Mouse (Mus musculus) forebrain, embryonic 13.5 days (tissue): ENCODE measurements around the gene Casq1. TPM values are rescaled to one million over a fixed set of nuclear protein-coding genes. Genes with fewer than 3 reads are reported as not detected.
"Not testable (repeated sequence)": the region's sequence is repeated elsewhere in the genome, so short reads cannot be mapped to it uniquely, and the experiment has no call there.

Experiments used
- ATAC-seq: fragments of 200-750 bp; cut with Nextera tagmentation; 2 replicates; pipeline ENCODE4 v1.8.0; 2017
- H3K27ac ChIP-seq: fragments of 300-500 bp; sonication (generic); 2 replicates; pipeline ENCODE4 v1.5.1; 2015; ENCODE audit warnings: inconsistent platforms, mild to moderate bottlenecking, moderate library complexity
- H3K27me3 ChIP-seq: fragments of 300-500 bp; sonication (generic); 2 replicates; pipeline ENCODE4 v1.6.1; 2015; ENCODE audit warnings: mild to moderate bottlenecking, inconsistent platforms
- H3K36me3 ChIP-seq: fragments of 300-500 bp; sonication (generic); 2 replicates; pipeline ENCODE4 v1.6.1; 2015; ENCODE audit warnings: mild to moderate bottlenecking, inconsistent platforms; ENCODE audit not compliant: poor library complexity, severe bottlenecking
- H3K4me1 ChIP-seq: fragments of 300-500 bp; sonication (generic); 2 replicates; pipeline ENCODE4 v1.6.1; 2015; ENCODE audit warnings: inconsistent platforms
- H3K4me2 ChIP-seq: fragments of 300-500 bp; sonication (generic); 2 replicates; pipeline ENCODE4 v1.6.1; 2015; ENCODE audit warnings: inconsistent platforms, mild to moderate bottlenecking, moderate library complexity
- H3K4me3 ChIP-seq: fragments of 300-500 bp; sonication (generic); 2 replicates; pipeline ENCODE4 v1.5.1; 2015; ENCODE audit warnings: mild to moderate bottlenecking, inconsistent platforms
- H3K9ac ChIP-seq: fragments of 300-500 bp; sonication (generic); 2 replicates; pipeline ENCODE4 v1.6.1; 2015; ENCODE audit warnings: mild to moderate bottlenecking, inconsistent platforms
- H3K9me3 ChIP-seq: fragments of 300-500 bp; sonication (generic); replicated peaks from 2 replicates; pipeline ENCODE4 v1.6.1; 2016; ENCODE audit warnings: inconsistent platforms
- WGBS: fragments of 180-500 bp; shearing (Covaris S2); methylation state at CpG from one replicate; pipeline ENCODE4 v1.1.7; 2015; 5-methylcytosine and 5-hydroxymethylcytosine counted together
- polyA plus RNA-seq: library from polyadenylated mRNA; unstranded; fragments of >200 nt; fragmentation: Nextera tagmentation; extraction: Ambion mirVana; gene quantifications from 2 replicates; pipeline ENCODE4 v1.2.1, GENCODE M21; 2015

Casq1 gene
- polyA plus RNA-seq: 4.5 TPM in 2 replicates

GRCm38 (mm10) chr1:172219451-172220406 is at the start of gene Casq1:
TSS of gene Casq1 (minus strand) at chr1:172219868.
- no peak for ATAC-seq
- Histone ChIP-seq H3K4me2 (peak within 1 kb of the TSS; percentile 10; the same call in 1 of the 2 replicates), H3K9ac (no peak within 1 kb of the TSS), H3K27me3 (no peaks in the 10 kb centered on the region), H3K4me1 (peaks cover 63% of the 10 kb centered on the region), H3K9me3 (no peaks in the 10 kb centered on the region), H3K27ac (peak within 1 kb of the TSS; percentile 45), H3K36me3 (no peaks in the 10 kb centered on the region), H3K4me3 (no peak within 1 kb of the TSS)
- WGBS: 75% methylated on average over 19 of the region's 19 CpGs

DNA sequence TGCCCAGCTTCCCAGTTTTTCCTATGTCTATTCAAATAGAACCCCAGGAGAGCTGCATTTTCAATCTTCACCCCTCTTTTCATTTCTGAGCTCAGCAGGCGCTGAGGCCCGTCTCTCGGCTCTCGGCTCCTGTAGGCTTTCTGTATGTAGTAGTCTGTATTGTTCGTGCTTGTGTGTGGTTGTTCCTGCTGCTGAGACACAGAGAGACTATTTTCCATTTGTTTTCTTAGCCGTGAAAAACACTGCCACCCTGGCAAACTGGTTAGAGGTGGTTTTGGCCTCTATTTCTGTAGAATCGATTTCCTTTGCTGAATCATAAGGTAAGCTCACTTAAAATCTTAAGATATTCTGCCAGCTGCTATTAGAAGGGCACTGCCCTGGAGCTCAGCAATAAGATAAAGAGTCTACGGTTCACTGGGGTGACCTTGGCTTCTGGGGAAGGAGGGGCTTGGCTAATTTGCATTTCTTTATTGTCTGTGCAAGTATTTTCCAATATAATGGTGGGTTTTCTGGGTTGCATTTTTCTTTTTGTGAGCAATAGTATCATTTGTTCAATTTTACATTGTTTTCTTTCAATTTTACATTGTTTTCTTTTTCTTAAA is 41.9 kb upstream of the Casq1 start, which contains the start of gene Igsf8:
TSS of gene Igsf8 (plus strand) at position 165 of the 602 bp plus-strand sequence.
- Histone ChIP-seq H3K4me3 (no peak within 1 kb of the TSS), H3K27ac (peak within 1 kb of the TSS; percentile 77), H3K9me3 (peaks cover 4% of the 10 kb centered on the region; the same call in 1 of the 2 replicates), H3K9ac (peak within 1 kb of the TSS; percentile 34; the same call in 1 of the 2 replicates), H3K4me1 (peaks cover 10% of the 10 kb centered on the region), H3K4me2 (peak within 1 kb of the TSS; percentile 25), H3K27me3 (no peaks in the 10 kb centered on the region), H3K36me3 (no peaks in the 10 kb centered on the region)
- WGBS: 9% methylated on average over 8 of the region's 8 CpGs
- 0 out of 2 replicates have a peak, but pooled peaks have one; percentile 58 for ATAC-seq

DNA sequence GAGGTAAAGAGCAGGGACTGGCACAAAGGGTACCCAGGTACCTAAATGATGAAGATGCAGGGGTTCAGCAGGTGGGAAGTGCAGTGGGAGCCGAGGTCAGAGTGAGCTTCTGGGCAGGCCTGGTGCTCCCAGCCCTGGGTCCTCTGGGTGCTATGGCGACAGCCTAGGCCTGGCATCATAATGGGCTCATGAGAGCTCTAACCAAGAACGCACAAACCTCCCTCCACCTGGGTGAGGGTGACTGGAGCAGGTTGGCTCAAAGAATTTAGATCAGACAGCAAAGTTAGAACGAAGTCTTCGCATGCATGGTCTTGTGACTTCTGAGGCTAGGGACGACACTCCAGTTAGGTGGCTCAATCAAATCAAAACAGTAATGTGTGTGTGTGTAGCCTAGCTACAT is 38.6 kb upstream of the Casq1 start, which contains the start of gene Atp1a4:
TSS of gene Atp1a4 (minus strand) at position 101 of the 400 bp plus-strand sequence.
- Histone ChIP-seq H3K4me2 (no peak within 1 kb of the TSS), H3K27ac (no peak within 1 kb of the TSS), H3K4me3 (no peak within 1 kb of the TSS), H3K9me3 (no peaks in the 10 kb centered on the region), H3K36me3 (no peaks in the 10 kb centered on the region), H3K27me3 (no peaks in the 10 kb centered on the region), H3K4me1 (peaks cover 10% of the 10 kb centered on the region), H3K9ac (no peak within 1 kb of the TSS)
- 88% methylated on average over 6 of the region's 6 CpGs for WGBS
- ATAC-seq: no peak

- Histone ChIP-seq H3K27me3 (0 out of 2 replicates have a peak, but pooled peaks cover 3% of the 10 kb centered on the region), H3K36me3 (no peaks in the 10 kb centered on the region), H3K9me3 (no peaks in the 10 kb centered on the region), H3K4me3 (no peak overlapping the region), H3K4me1 (peaks cover 25% of the 10 kb centered on the region), H3K4me2 (no peak overlapping the region), H3K27ac (no peak overlapping the region; the same call in 1 of the 2 replicates), H3K9ac (no peak overlapping the region)
- 34% methylated on average over 2 of the region's 2 CpGs for WGBS
- ATAC-seq: peak; percentile 78
Measured at GRCm38 (mm10) chr1:172247679-172248078, 28.0 kb upstream of the Casq1 start.

DNA sequence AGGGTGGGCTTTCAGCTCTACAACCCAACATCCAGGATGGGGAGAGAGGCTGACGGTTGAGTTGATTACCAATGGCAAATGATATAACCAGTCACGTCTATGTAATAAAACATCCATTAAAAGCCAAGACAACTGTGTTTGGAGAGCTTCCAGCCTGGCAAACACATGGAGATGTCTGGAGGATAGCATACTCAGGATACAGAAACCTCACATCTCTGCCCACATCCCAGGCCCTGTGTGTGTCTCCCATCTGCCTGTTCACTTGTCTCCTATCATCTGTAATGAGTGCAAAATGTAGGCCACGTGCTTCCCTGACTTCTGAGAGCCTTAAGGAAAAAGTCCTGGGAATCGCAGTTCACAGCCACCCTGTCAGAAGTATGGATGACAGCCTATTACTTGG is 27.5 kb upstream of the Casq1 start:
- Histone ChIP-seq H3K4me2 (no peak overlapping the region), H3K27me3 (0 out of 2 replicates have a peak, but pooled peaks cover 3% of the 10 kb centered on the region), H3K4me1 (peaks cover 29% of the 10 kb centered on the region), H3K27ac (no peak overlapping the region), H3K9ac (no peak overlapping the region), H3K9me3 (no peaks in the 10 kb centered on the region), H3K4me3 (no peak overlapping the region), H3K36me3 (no peaks in the 10 kb centered on the region)
- no peak for ATAC-seq
- 70% methylated on average over 4 of the region's 4 CpGs for WGBS

GRCm38 (mm10) chr1:172244645-172245044 is 25.0 kb upstream of the Casq1 start:
- peak overlapping the region; percentile 25; the same call in 1 of the 2 replicates for H3K4me2 ChIP-seq
- 59% methylated on average over 23 of the region's 23 CpGs for WGBS
- not testable (repeated sequence) for H3K36me3 ChIP-seq, H3K27ac ChIP-seq, ATAC-seq, H3K27me3 ChIP-seq, H3K4me3 ChIP-seq, H3K9ac ChIP-seq, H3K9me3 ChIP-seq
- peaks cover 44% of the 10 kb centered on the region for H3K4me1 ChIP-seq

GRCm38 (mm10) chr1:172243547-172244205 is 24.0 kb upstream of the Casq1 start:
- peak overlapping the region; percentile 25 for H3K4me2 ChIP-seq
- peaks cover 44% of the 10 kb centered on the region for H3K4me1 ChIP-seq
- H3K36me3 ChIP-seq: no peaks in the 10 kb centered on the region
- 41% methylated on average over 16 of the region's 16 CpGs for WGBS
- 0 out of 2 replicates have a peak, but pooled peaks cover 3% of the 10 kb centered on the region for H3K27me3 ChIP-seq
- no peaks in the 10 kb centered on the region for H3K9me3 ChIP-seq
- no peak overlapping the region for H3K4me3 ChIP-seq
- H3K27ac ChIP-seq: peak overlapping the region; percentile 74; the same call in 1 of the 2 replicates
- ATAC-seq: no peak
- no peak overlapping the region for H3K9ac ChIP-seq

GRCm38 (mm10) chr1:172242401-172242800 is 22.7 kb upstream of the Casq1 start:
- no peak overlapping the region for H3K4me3 ChIP-seq
- H3K27ac ChIP-seq: peak overlapping the region; percentile 74; the same call in 1 of the 2 replicates
- ATAC-seq: peak; percentile 95
- H3K9me3 ChIP-seq: no peaks in the 10 kb centered on the region
- 10% methylated on average over 2 of the region's 2 CpGs for WGBS
- H3K36me3 ChIP-seq: no peaks in the 10 kb centered on the region
- H3K4me1 ChIP-seq: peaks cover 42% of the 10 kb centered on the region
- no peak overlapping the region for H3K9ac ChIP-seq
- no peak overlapping the region for H3K4me2 ChIP-seq
- H3K27me3 ChIP-seq: 0 out of 2 replicates have a peak, but pooled peaks cover 3% of the 10 kb centered on the region

DNA sequence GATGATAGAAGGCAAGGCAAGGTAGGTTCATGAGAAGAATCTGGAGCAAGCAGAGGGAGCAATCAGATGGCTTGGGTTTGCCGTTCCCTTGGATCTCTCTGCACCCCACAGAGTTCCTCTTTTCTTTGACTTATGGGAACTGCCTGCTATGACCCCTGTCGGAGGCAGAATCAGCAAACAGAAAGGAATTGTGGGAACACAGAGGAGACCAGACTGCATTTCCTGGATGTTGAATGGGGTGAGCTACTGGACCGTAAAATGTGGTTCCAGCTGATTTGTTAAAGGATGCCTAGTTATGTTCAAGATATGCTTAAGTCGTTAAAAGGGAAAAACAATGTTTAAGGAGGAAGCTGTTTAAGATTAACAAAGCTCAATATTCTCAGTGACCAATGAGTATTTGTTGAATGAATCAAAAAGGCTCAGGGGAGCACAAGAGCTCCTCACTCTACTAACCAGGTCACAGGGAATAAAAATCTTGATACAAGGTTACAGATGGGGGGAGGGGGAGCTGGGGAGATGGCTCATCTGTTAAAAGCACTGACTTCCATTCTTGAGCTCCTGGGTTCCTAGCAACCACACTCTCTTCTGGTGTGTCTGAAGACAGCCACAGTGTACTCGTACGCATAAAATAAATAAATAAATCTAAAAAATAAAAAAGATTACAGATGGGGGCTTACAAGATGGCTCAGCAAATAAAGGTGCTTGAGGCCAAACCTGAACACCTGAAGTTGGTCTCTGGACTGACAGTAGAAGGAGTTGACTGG is 21.5 kb upstream of the Casq1 start:
- Histone ChIP-seq H3K27me3 (0 out of 2 replicates have a peak, but pooled peaks cover 3% of the 10 kb centered on the region), H3K27ac (peak overlapping the region; percentile 21; the same call in 1 of the 2 replicates), H3K4me3 (no peak overlapping the region), H3K9me3 (no peaks in the 10 kb centered on the region), H3K4me2 (no peak overlapping the region), H3K9ac (no peak overlapping the region), H3K4me1 (peaks cover 41% of the 10 kb centered on the region), H3K36me3 (no peaks in the 10 kb centered on the region)
- ATAC-seq: no peak
- 25% methylated on average over 6 of the region's 6 CpGs for WGBS

- Histone ChIP-seq H3K9ac (no peak overlapping the region), H3K27ac (no peak overlapping the region)
- WGBS: 95% methylated on average over 1 of the region's 1 CpGs
Measured at GRCm38 (mm10) chr1:172229215-172229614, 9.5 kb upstream of the Casq1 start.

DNA sequence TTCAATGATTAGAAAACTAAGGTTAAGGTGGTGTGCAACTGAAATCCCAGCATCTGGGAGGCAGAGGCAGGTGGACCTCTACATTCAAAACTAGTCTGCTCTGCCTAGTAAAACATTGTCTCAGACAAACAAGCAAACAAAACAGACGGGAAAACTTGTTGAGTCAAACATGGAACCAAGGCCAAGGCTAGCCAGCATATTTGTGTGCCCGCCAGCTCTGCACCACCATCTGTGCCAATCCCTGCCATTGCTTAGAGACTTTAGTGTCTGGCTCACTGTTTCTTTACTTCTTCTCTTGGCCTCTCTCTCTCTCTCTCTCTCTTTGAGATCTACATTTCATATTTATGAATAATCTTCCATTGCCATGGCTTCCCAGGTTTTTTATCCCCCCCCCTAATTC is 8.5 kb upstream of the Casq1 start:
- Histone ChIP-seq H3K4me3 (no peak overlapping the region), H3K9me3 (no peaks in the 10 kb centered on the region), H3K4me2 (no peak overlapping the region), H3K27me3 (no peaks in the 10 kb centered on the region), H3K9ac (no peak overlapping the region), H3K27ac (no peak overlapping the region), H3K36me3 (no peaks in the 10 kb centered on the region), H3K4me1 (no peaks in the 10 kb centered on the region)
- ATAC-seq: no peak
- WGBS: 81% methylated on average over 2 of the region's 2 CpGs

More at GRCm38 (mm10) chr1:172229215-172229614, 9.5 kb upstream of the Casq1 start:
- H3K4me3 ChIP-seq: no peak overlapping the region
- no peaks in the 10 kb centered on the region for H3K27me3 ChIP-seq
- H3K4me1 ChIP-seq: no peaks in the 10 kb centered on the region
- H3K9me3 ChIP-seq: no peaks in the 10 kb centered on the region
- ATAC-seq: no peak
- no peaks in the 10 kb centered on the region for H3K36me3 ChIP-seq
- no peak overlapping the region for H3K4me2 ChIP-seq
